Mouse (Mus musculus) neural tube, embryonic 15.5 days (tissue): Measurements from ENCODE around the gene Nsf. TPM values are rescaled to one million over a fixed set of nuclear protein-coding genes. Genes with fewer than 3 reads are reported as not detected.

Experiments used
- ATAC-seq: fragments of 200-750 bp; cut with Nextera tagmentation; 2 replicates; pipeline ENCODE4 v1.8.0; 2017; ENCODE audit warnings: mild to moderate bottlenecking, moderate TSS enrichment, moderate library complexity; ENCODE audit not compliant: low FRiP score
- H3K27ac ChIP-seq: fragments of 300-500 bp; sonication (generic); replicated peaks from 2 replicates; pipeline ENCODE4 v1.5.1; 2015; ENCODE audit warnings: mild to moderate bottlenecking, inconsistent platforms
- H3K27me3 ChIP-seq: fragments of 300-500 bp; sonication (generic); replicated peaks from 2 replicates; pipeline ENCODE4 v1.6.1; 2015; ENCODE audit warnings: inconsistent platforms
- H3K36me3 ChIP-seq: fragments of 300-500 bp; sonication (generic); 2 replicates; pipeline ENCODE4 v1.6.1; 2015; ENCODE audit warnings: inconsistent platforms
- H3K4me1 ChIP-seq: fragments of 300-500 bp; sonication (generic); 2 replicates; pipeline ENCODE4 v1.6.1; 2015; ENCODE audit warnings: inconsistent platforms
- H3K4me2 ChIP-seq: fragments of 300-500 bp; sonication (generic); 2 replicates; pipeline ENCODE4 v1.6.1; 2015; ENCODE audit warnings: inconsistent platforms, mild to moderate bottlenecking, moderate library complexity
- H3K4me3 ChIP-seq: fragments of 300-500 bp; sonication (generic); replicated peaks from 2 replicates; pipeline ENCODE4 v1.5.1; 2015; ENCODE audit warnings: mild to moderate bottlenecking, inconsistent platforms
- H3K9ac ChIP-seq: fragments of 300-500 bp; sonication (generic); replicated peaks from 2 replicates; pipeline ENCODE4 v1.6.1; 2015; ENCODE audit warnings: mild to moderate bottlenecking, inconsistent platforms
- H3K9me3 ChIP-seq: fragments of 300-500 bp; sonication (generic); replicated peaks from 2 replicates; pipeline ENCODE4 v1.6.1; 2016; ENCODE audit warnings: inconsistent platforms
- WGBS: fragments of 180-500 bp; shearing (Covaris S2); methylation state at CpG from one replicate; pipeline ENCODE4 v1.1.7; 2015; ENCODE audit warnings: mixed read lengths; 5-methylcytosine and 5-hydroxymethylcytosine counted together
- polyA plus RNA-seq: library from polyadenylated mRNA; unstranded; fragments of >200 nt; fragmentation: Nextera tagmentation; extraction: Ambion mirVana; gene quantifications from 2 replicates; pipeline ENCODE4 v1.2.1, GENCODE M21; 2015

Gene Nsf
- polyA plus RNA-seq, 1 experiment from 2014 or later: 244 TPM

DNA sequence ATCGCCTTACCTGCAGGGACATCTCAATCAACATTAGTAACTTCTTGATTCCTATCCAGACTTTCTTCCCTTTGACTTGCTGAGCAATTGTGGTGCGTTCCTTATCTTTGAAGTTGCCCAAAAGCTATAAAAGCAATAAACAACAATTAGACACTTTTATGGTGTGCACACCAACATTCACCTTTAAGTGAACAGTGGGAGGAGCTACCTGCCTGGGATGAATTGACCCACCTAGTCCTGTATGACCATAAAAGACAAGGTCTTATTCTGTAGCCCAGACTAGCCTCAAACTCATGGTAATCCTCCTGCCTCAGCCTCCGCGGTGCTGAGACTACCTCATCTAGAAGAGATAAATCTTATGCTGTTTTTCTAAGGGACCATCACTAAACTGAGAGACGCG is 126.7 kb downstream of the Nsf start:
- Histone ChIP-seq H3K9ac (no peak overlapping the region), H3K4me1 (no peaks in the 10 kb centered on the region), H3K27ac (no peak overlapping the region), H3K36me3 (peaks cover 49% of the 10 kb centered on the region), H3K27me3 (no peaks in the 10 kb centered on the region), H3K4me3 (no peak overlapping the region), H3K4me2 (no peak overlapping the region), H3K9me3 (no peaks in the 10 kb centered on the region)
- ATAC-seq: no peak
- 94% methylated on average over 6 of the region's 6 CpGs for WGBS

DNA sequence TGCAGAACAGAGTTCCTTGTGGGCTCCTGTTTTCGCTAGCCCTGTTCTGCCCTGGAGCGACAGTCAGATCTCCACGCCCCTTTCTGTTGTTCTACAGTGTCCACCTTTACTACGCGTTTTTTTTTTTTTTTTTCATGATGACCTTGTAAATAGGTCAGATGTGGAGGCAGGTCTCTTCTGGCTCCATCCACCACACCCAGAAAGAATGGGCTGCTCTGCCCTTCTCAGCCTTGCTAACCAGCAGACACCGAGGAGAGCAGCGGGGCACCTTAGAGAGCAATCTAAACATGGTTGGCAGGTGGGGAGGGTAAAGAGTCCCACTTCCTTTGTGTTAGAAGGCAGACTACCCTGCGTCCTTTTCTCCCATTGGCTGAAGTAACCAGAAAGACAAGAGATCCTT is 137.1 kb downstream of the Nsf start:
- peaks cover 15% of the 10 kb centered on the region for H3K36me3 ChIP-seq
- H3K27ac ChIP-seq: no peak overlapping the region
- ATAC-seq: no peak
- H3K9ac ChIP-seq: no peak overlapping the region
- no peaks in the 10 kb centered on the region for H3K9me3 ChIP-seq
- H3K4me3 ChIP-seq: no peak overlapping the region
- 94% methylated on average over 8 of the region's 8 CpGs for WGBS
- no peak overlapping the region for H3K4me2 ChIP-seq
- peaks cover 10% of the 10 kb centered on the region for H3K27me3 ChIP-seq
- H3K4me1 ChIP-seq: peaks cover 14% of the 10 kb centered on the region; the same call in 1 of the 2 replicates

DNA sequence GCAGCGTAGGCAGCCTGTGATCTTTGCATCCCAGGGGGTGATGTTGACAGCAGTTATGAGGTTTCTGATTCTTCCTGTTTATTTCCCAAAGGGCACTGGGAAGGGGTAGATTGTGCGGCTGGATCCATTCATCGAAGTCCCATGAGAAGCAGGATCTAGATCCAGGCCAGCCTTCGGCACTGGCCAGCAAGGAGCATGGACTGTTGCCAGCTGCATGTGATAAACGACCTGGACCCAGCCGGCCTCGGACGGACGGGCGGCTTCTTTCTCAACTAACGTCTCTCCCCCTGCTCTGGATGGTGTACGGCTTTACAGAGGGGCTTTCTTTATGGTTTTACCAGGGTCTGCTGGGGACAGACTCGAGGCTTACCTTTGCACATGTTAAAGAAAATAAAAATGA is 137.9 kb downstream of the Nsf start:
- Histone ChIP-seq H3K27ac (no peak overlapping the region), H3K9me3 (no peaks in the 10 kb centered on the region), H3K4me3 (no peak overlapping the region), H3K36me3 (peaks cover 9% of the 10 kb centered on the region; the same call in 1 of the 2 replicates), H3K27me3 (peaks cover 10% of the 10 kb centered on the region), H3K9ac (no peak overlapping the region), H3K4me2 (no peak overlapping the region), H3K4me1 (peaks cover 18% of the 10 kb centered on the region)
- WGBS: 20% methylated on average over 13 of the region's 13 CpGs
- ATAC-seq: no peak

GRCm38 (mm10) chr11:103814808-103815207 is 139.0 kb downstream of the Nsf start:
- no peak overlapping the region for H3K4me3 ChIP-seq
- peaks cover 28% of the 10 kb centered on the region for H3K4me1 ChIP-seq
- H3K4me2 ChIP-seq: no peak overlapping the region
- H3K36me3 ChIP-seq: peaks cover 7% of the 10 kb centered on the region; the same call in 1 of the 2 replicates
- 57% methylated on average over 3 of the region's 3 CpGs for WGBS
- no peaks in the 10 kb centered on the region for H3K9me3 ChIP-seq
- H3K27me3 ChIP-seq: peaks cover 14% of the 10 kb centered on the region
- no peak overlapping the region for H3K27ac ChIP-seq
- ATAC-seq: no peak
- no peak overlapping the region for H3K9ac ChIP-seq

GRCm38 (mm10) chr11:103811246-103811645 is 142.6 kb downstream of the Nsf start:
- no peak overlapping the region for H3K9ac ChIP-seq
- no peak overlapping the region; the same call in 1 of the 2 replicates for H3K4me3 ChIP-seq
- H3K27me3 ChIP-seq: peaks cover 14% of the 10 kb centered on the region
- no peaks in the 10 kb centered on the region for H3K36me3 ChIP-seq
- ATAC-seq: no peak
- H3K27ac ChIP-seq: no peak overlapping the region
- H3K9me3 ChIP-seq: no peaks in the 10 kb centered on the region
- peaks cover 51% of the 10 kb centered on the region for H3K4me1 ChIP-seq
- peak overlapping the region; percentile 98 for H3K4me2 ChIP-seq
- 44% methylated on average over 25 of the region's 25 CpGs for WGBS

DNA sequence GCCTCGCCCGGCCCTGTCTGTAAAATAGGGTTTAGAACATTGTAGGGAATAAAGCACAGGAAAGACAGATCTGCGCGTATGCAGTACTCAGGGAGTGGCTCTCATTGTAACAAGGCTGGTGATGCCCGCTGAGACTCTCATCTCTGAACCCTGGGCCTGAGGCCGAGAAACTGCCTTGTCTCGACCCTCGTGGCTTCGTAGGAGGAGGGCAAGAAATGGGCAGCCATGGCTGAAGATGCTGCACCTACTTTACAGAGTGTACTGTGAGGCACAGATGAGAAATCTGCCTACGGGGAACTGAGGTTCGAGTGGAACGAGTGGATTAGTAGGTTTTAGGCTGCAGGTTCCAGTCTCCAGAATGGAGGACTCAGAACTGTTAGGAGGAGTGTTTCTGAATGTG is 143.2 kb downstream of the Nsf start:
- H3K4me2 ChIP-seq: peak overlapping the region; percentile 98
- WGBS: 12% methylated on average over 12 of the region's 12 CpGs
- peak overlapping the region; percentile 54 for H3K4me3 ChIP-seq
- peaks cover 46% of the 10 kb centered on the region for H3K4me1 ChIP-seq
- H3K36me3 ChIP-seq: no peaks in the 10 kb centered on the region
- peak overlapping the region; percentile 74 for H3K9ac ChIP-seq
- ATAC-seq: 0 out of 2 replicates have a peak, but pooled peaks have one; percentile 19
- no peaks in the 10 kb centered on the region for H3K9me3 ChIP-seq
- H3K27ac ChIP-seq: peak overlapping the region; percentile 82
- peaks cover 14% of the 10 kb centered on the region for H3K27me3 ChIP-seq

GRCm38 (mm10) chr11:103809611-103810598 is 144.0 kb downstream of the Nsf start:
- Histone ChIP-seq H3K4me2 (peak overlapping the region; percentile 98), H3K36me3 (no peaks in the 10 kb centered on the region), H3K27ac (peak overlapping the region; percentile 82), H3K4me1 (peaks cover 39% of the 10 kb centered on the region), H3K27me3 (peaks cover 14% of the 10 kb centered on the region), H3K9me3 (no peaks in the 10 kb centered on the region), H3K9ac (peak overlapping the region; percentile 74), H3K4me3 (peak overlapping the region; percentile 54)
- WGBS: under 1% methylated on average over 90 of the region's 107 CpGs
- peak; percentile 54 for ATAC-seq

DNA sequence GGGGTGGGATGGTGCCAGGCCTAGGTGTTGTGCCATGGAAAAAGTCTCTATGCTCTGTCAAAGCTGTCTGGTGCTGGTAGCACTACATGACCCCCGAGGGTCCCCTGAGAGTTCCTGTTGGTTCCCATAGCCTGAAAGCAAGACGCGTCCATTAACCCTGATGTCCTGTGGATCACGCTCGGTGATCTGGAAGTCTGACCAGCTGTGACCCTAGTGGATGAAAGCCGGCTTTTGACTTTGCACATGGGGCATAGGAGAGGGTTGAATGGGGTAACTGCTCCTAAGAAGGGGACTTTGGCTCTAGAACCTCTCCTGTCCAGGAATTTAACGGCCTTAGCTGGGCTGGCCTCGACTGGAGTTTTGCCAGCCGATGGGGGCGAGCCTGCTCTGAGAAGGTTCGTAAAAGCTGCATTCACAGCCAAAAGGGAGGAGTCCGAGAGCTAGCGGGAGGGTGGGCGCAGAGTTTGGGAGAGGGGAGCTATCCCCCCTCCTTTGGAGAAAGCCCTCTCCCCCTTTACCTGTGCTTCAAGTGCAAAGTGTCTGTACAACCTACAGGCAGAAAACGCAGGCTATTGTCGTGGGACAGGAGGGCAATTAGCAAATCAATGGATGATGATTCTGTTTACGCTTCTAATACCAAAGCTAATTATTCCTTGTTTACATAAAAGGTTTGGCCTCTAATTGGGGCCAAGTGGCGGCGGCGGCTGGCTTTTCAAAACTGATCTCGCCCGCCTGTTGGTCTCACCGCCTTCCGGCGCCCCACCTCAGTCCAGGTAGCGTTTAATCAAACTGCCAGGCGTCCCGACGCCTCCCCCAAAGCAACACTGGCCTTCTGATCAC is 144.9 kb downstream of the Nsf start:
- H3K4me1 ChIP-seq: peaks cover 37% of the 10 kb centered on the region
- ATAC-seq: peak; percentile 21; the same call in 1 of the 2 replicates
- H3K27me3 ChIP-seq: peaks cover 14% of the 10 kb centered on the region
- no peaks in the 10 kb centered on the region for H3K9me3 ChIP-seq
- H3K27ac ChIP-seq: peak overlapping the region; percentile 82
- WGBS: 5% methylated on average over 29 of the region's 29 CpGs
- peak overlapping the region; percentile 98 for H3K4me2 ChIP-seq
- H3K9ac ChIP-seq: peak overlapping the region; percentile 74
- H3K4me3 ChIP-seq: peak overlapping the region; percentile 54
- H3K36me3 ChIP-seq: no peaks in the 10 kb centered on the region

GRCm38 (mm10) chr11:103807966-103808365 is 145.9 kb downstream of the Nsf start:
- Histone ChIP-seq H3K4me3 (peak overlapping the region; percentile 54), H3K27ac (peak overlapping the region; percentile 82), H3K36me3 (no peaks in the 10 kb centered on the region), H3K4me2 (peak overlapping the region; percentile 98), H3K4me1 (peaks cover 37% of the 10 kb centered on the region), H3K27me3 (peaks cover 14% of the 10 kb centered on the region), H3K9ac (0 out of 2 replicates have a peak overlapping the region, but pooled peaks have one; percentile 28), H3K9me3 (no peaks in the 10 kb centered on the region)
- peak; percentile 16 for ATAC-seq
- 29% methylated on average over 12 of the region's 12 CpGs for WGBS

DNA sequence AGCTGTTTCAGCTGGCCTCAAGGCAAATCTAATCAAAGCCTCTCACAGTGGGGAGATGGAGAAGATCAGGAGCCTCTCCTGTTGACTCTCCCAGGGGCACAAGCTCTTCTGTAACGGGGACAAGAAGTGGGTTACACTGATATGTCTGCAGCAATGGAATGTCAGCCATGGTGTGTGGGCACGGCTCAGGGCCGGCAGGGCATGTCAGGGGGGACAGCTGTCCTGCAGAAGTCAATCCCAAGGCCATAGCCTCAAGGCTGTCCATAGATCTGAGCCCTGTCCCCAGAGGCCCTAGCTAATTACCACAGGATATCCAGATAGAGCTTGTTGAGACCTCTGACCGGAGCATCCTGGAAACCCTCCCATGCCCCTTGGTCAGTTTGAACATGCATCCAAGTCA is 149.1 kb downstream of the Nsf start:
- Histone ChIP-seq H3K4me3 (no peak overlapping the region), H3K36me3 (no peaks in the 10 kb centered on the region), H3K9ac (no peak overlapping the region), H3K4me1 (peaks cover 23% of the 10 kb centered on the region), H3K27ac (no peak overlapping the region), H3K9me3 (no peaks in the 10 kb centered on the region), H3K4me2 (no peak overlapping the region), H3K27me3 (no peaks in the 10 kb centered on the region)
- no peak for ATAC-seq
- WGBS: 93% methylated on average over 4 of the region's 4 CpGs

DNA sequence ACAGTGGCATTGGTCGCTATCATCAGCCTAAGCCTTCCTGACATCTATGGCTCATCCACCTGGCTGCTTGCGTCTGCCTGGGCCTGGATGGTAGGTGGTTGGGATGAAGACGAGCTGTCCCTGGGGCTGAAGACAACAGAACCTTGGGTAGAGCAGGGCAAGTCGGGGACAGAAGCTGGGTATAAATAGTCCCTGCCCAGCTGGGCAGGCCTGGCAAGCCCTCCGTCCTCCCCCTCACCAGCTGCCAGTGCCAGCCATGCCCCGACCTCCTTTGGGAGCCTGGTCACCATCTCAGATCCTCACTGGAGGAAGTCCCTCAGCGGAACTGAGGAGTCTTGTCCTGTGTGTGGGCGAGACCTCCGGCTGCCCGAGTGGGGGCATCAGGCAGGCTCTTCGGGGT is 149.7 kb downstream of the Nsf start:
- Histone ChIP-seq H3K27ac (no peak overlapping the region), H3K4me3 (no peak overlapping the region), H3K27me3 (0 out of 2 replicates have a peak, but pooled peaks cover 5% of the 10 kb centered on the region), H3K4me1 (peaks cover 17% of the 10 kb centered on the region), H3K4me2 (no peak overlapping the region), H3K9me3 (no peaks in the 10 kb centered on the region), H3K36me3 (no peaks in the 10 kb centered on the region), H3K9ac (no peak overlapping the region)
- ATAC-seq: no peak
- WGBS: 90% methylated on average over 11 of the region's 11 CpGs
